Mouse (Mus musculus): ENCODE measurements around the gene Pum2.

The Pum2 gene

DNA sequence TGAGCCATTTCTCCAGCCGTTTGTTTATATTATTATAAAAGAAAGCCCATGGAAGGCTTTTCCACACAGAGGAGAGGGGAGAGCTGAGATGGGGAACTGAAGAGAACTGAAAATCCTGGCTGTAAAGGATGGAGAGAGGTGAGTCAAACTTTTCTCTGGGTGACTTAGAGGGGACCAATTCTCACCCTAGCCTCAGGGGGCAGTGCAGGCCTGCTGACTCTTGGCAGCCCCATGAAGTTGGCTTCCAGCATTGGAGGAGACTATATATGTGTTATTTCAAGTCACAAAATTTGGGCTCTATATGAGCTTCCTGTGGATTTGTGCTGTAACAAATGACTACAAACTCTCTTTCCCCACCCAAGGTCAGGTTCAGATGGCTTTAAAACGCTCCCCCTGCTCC lies 88.7 kb downstream of the Pum2 start:
- DNase-seq = peak; percentile 48 to 55

DNA sequence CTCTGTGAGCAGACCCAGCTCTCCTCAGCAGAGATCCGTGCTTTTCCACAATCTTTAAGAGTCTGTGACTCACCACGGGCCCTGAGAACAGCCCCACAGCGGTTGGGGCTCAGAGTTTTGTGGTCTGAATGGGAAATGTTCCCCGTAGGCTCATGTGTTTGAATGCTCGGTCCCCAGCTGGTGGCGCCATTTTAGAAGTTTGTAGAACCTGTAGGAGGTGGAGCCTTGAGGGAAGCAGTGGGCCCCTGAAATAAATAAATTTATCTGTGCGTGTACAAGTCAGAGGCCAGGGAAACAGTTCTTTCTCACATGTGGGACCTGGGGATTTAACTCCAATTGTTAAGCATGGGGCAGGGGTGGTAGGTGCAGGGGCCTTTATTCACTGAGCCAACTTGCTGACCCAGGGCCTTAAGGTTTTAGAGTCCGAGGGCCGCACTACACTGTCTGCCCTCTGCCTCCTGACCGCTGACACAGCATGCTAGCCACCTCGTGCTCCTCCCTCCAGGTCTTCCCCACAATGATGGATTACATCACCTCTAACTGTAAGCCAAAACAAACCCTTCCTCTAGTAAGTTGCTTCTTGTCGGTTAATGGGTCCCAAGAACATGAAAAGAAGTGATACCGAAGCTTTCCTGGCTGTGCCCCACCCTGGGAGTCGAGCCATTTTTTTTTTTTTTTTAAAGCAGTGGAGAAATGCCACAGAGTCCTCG lies 90.4 kb downstream of the Pum2 start:
- DNase-seq = no peak

DNA sequence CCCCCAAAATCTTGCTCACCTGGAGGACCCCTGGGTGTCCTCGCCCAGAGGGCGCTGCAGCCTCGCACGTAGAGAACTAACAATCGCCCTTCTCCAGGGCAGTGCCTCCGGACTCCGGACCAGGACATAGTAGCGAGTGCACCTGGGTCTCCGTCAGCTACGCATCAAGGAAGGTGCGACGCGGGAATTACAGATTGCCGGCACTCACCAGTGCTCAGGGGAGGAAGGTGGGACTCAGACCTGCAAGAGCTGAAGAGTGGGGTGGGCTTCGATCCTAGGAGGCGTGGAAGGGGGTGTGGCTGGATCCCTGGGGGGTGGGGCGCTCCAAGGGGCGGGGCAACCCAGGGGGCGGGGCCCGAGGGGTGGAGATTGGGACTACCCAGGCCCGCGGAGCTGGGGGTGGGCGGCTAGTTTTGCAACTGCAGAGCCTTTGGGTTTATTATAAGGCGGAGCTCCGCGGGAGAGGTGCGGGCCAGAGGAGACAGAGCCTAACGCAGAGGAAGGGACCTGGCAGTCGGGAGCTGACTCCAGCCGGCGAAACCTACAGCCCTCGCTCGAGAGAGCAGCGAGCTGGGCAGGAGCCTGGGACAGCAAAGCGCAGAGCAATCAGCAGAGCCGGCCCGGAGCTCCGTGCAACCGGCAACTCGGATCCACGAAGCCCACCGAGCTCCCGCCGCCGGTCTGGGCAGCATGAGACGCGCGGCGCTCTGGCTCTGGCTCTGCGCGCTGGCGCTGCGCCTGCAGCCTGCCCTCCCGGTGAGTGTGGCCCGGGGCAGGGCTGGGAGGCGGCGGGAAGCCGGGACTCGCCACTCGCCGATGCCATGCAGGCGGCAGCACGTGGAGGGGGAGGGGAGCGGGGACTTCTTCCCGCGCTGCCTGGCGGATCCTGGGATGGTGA lies 97.3 kb downstream of the Pum2 start, which contains the start of gene Sdc1:
Gene Sdc1 (plus strand): TSS at position 378 of the 898 bp plus-strand sequence.
- DNase-seq = peak; percentile 64 to 70

DNA sequence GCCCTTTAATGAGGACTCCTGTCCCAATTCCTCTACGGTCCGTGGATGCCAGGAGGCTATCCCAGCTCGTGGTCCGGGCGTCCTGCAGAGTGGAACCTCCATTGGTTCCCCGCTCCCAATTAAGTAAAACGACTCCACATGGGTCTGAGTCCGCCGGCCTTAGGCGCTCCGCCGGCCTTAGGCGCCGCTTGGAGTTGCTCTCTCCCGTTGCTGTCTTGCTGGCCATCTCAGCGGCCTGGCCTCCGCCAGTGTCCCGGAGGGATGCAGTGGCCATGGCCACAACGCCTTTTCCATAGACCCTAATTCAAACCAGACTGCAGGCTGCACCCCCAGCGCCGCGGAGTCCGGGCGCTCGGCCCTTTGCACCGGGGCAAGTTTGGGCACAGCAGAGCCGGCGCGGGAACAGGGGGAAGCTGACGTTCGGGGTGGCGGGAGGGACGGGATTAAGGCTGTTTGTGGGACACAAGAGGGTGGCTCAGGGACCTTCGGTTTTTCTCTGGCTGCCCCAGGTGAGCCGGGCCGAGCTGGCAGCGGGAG lies 98.0 kb downstream of the Pum2 start:
- DNase-seq = peak; percentile 33 to 38

DNA sequence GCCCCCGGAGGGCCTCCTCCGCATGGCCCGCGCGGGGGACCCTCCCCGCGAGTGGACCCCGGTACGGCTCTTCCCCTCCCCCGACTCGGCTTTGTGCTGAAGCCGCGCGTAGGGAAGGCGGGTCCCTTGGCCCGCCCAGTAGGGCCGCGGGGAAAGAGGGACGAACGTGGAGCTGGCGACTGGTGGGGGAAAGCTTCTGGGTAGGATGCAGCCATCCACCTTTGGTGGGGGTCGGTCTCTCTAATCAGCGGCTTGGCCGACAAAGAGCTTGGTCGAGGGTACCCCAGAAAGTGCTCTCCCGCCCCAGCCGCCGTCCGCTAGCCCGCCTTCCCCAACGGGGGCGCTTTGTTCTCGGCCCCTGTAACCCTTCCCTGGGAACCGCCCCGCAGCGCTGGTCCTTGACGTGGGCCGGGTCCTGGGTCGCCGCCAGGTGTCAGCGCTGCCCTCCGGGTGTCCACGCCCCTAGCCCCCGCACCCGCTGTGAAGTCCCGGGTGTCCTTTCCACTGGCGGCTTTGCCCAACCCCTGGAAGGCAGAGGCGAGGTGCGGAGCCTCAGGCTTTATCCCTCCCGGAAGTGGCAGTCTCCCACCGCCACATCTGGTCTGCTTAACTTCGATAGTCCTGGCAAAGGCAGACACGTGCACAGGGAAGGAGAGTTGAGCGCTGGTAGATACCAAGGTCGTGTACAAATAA lies 98.7 kb downstream of the Pum2 start:
- DNase-seq = peak; percentile 55 to 58

DNA sequence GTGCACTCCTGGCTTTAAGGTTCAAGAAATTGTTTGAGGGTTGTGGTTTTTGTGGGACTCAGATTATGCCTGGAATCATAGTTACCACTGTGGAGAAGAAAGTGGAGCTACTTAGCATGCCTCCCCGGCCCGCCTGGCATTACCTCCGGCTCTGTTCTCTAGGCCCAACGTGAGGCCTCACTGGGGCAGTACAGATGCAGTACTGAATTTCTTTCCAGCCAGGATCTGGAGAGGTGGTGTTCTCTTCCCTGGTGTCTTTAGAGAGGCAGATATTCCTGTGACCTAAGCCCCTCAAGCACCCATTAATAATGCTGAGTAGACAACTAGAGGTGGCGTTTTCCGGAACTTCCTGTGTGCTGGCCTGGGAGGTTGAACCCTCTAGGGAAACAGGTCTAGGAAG lies 99.4 kb downstream of the Pum2 start:
- DNase-seq = no peak

DNA sequence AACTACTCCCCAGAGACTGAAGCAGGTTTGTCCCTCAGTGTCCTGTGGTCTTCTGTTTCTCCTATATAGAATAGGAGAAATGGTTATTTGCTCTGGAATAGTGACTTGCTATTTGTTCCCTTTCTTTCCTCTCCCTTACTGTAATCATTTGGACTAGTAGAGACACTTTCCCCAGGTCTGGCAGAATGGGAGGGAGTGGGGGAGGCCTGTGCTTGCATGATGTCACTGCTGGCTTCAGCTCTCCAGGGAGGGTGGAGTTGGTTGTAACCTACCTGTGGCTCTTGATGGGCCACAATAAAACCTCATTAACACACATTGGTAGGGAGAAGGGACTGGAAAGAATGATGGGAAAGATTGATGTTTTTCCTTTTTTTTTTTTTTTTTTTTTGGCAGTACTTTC lies 100.2 kb downstream of the Pum2 start:
- no peak for DNase-seq

DNA sequence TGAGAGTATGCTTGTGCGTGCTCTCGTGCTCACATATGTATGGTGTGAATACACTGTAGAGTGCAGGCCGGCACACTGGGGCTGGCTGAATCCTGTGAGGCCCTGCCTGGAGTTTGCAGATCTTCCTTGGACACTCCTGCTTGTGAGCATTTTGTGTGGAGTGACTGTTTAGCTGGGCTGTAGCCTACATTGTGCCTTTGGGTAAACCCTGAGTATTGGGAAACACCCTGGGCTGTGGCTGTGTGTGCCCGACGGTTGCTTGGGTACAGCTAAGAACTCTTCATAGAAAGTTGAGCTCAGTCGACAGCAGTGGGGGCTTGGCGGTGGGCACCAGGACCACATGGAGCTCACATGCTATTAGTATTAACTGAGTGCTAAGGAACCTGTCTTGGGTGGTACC lies 102.3 kb downstream of the Pum2 start:
- no peak for DNase-seq

DNA sequence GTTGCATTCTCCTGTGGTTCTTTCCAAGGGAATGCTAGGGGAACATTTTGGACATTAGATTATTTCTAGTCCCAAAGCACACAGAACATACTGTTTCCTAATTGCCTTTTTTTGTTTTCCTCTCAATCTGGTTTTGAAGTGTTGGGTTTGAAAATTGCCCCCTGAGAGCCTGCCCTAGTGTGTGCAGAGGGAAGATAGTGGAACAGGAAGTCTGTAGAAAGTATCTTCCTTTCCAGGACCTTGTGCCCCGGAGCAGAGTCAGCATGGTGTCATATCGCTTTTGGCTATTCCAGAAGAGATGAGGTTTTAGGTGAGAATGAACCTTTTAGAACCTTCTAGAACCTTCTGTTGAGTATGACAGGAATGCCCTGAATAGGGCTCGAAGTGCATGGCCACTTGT lies 102.8 kb downstream of the Pum2 start:
- DNase-seq = no peak

DNA sequence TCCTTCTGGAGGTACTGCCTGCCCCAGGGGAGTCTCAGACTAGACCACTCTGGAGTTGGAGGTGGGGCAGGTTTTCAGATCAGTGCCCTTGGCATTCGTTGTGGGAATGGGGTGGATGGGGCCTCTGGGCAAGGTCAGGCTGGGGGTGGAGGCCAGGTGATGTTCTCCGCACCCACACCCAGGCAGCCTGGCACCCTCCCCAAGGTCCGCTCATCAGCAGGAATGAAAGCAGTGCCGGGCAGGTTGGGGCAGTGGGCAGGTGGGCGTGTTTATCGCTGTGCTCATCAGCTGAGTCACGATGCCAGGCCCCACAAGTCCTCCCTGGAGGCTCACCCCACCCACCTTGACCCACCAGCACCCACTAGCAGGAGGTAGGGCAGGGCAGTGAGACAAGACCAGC lies 104.2 kb downstream of the Pum2 start:
- DNase-seq = no peak

DNA sequence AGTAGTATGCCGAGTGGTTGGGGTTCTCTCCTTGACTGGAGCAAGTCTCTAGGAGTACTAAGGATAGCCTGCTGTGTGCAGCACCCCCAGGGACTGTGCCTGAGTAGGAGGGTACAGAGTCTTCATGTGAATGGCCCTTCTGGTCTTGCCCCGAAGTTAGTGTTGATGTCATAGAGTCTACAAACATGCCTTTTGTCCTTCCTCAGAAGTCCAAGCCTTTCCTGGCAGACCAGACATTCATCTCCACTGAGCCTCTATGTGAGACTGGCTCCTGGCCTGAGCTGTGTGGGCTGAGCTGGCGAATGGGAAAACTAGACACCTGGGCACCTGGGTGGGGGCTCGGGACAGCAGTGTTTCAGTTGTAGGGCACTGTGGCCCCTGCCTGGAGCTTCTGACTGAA lies 105.9 kb downstream of the Pum2 start:
- DNase-seq = no peak

DNA sequence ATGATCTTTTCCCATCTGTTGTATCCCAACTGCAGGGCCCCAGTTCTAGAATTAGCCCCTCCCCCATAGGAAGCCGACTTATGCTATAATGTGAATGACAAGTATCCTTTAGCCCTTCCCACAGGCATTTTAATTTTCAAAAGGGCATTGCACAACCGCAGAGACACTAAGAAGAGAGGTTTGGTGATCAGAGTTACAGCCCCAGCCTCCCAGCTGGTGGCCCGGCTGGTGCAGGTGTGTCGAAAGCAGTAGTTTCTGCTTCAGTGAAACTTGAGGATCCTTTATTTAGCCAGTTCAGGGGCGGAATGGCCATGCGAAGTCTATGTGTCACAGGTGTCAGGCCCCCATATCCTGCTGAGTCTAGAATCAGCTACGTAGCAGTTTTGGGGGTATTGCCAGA lies 107.2 kb downstream of the Pum2 start:
- DNase-seq = no peak

DNA sequence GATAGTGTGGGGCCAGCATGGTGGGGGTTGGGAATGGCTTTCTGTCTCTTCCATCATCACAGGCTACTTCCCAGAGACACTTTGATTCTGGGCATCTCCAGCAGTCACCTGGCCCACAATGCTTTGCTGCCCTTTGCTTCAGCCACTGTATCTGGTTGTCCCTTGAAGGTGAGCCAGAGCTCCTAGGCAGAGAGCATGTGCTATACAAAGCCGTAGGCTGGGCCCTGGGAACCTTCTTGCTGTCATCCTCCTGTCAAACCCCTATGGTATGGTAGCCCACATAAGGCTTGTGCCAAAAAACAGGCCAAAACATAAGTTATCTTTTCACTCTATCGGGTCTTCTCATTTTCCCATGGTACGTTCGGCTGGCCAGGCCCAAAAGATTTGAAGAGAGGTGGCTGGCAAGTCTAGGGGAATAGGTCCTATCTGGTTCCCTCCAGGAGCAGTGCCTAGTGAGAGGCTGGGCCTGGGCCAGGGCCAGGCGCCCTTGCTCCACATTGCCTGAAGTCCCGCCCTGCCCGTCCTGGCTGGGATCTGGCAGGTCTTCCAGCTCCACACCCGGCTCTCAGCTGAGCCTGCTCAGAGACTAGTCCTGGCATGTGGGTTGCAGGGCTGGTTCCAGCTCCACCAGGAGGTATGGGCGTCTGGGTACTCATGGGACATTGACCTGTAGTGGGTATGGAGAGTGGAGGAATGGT lies 107.9 kb downstream of the Pum2 start:
- no peak for DNase-seq

DNA sequence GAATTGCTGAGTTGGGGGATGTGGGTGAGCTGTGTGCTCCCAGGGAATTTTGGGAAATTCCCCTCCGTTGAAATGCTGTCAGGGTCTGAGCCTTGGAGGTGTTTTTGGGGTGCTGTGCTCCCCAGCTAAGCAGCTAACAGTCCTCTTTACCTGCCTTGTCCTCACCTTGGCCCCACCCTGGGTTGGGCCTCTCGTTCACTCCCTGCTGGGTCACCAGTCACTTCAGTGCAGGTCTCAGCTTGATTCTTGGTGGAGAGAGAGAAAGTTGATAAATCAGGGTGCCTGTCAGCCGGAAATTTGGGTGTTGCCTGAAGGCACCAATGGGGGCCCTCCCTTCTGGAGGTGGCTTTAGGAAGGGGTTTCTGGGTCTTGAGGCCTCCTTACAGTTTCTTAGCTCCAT lies 108.6 kb downstream of the Pum2 start:
- no peak for DNase-seq

DNA sequence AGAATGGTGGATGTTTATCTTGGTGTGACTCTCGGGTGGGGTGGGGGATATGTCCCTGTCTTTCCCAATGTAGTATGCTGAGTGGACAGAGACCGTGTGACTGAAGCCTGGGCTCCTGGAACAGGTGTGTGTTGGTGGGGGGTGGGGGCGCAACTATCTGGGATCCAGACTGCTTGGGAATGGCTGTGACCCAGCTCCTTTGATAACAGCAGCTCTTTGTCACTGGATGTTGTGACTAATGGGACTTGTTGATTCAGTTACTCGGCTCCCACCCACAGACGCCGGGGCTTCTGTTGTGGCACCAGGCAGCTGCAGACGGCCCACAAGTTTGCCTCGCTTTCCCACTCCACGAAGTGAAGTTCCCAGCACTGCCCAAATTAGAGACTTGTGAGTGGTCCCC lies 110.3 kb downstream of the Pum2 start:
- DNase-seq = no peak

DNA sequence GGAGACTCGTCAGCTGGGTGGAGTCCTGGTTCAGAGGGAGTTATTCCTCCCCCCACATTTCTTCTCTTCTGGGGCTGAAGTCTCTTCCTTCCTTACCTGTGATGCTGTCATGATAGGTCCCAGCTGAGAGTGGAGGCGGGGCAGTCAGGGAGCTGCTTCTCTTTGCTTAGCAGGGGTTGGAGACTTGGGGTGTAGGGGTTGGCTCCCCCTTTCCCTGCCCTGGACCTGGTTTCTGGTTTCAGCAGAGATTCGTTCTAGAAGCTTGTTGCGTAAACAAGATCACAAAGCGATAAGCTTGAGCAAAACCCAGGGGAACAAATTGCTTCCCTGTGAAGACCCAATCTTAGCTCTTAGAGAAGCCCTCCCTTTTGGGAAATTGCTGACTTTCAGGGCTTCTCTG lies 112.5 kb downstream of the Pum2 start:
- no peak for DNase-seq

DNA sequence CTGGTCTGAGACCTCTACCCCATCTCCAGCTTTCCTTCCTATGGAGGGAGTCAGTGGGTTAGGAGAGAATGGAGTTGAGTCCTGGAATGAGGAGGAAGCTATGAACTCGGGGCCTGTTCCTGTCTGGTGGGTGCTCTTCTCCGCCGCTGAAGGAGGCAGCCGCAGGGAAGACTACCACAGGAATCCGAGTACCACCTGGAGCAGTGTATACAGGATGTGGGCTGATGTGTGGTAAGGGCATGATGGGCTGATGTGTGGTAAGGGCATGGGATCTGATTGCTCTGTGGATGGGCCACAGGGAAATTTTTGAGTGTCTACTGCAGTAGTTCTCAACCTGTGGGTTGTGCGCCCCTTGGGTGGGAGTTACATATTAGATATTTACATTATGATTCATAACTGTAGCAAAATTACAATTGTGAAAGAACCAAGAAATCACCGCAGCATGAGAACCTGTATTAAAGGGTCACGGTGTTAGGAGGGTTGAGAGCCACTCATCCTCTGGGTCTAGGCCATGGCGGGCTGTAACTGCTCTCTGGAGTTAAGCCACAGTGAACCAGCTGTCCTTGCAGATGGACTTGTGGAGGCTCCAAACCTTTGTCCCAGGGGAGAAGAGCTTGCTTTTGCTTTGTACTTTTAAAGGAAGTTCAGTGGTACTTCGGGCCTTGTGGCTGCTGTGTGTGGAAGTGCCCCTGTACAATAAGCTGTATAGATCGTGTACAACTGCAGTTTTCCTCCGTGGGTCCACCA lies 113.2 kb downstream of the Pum2 start:
- DNase-seq = no peak

DNA sequence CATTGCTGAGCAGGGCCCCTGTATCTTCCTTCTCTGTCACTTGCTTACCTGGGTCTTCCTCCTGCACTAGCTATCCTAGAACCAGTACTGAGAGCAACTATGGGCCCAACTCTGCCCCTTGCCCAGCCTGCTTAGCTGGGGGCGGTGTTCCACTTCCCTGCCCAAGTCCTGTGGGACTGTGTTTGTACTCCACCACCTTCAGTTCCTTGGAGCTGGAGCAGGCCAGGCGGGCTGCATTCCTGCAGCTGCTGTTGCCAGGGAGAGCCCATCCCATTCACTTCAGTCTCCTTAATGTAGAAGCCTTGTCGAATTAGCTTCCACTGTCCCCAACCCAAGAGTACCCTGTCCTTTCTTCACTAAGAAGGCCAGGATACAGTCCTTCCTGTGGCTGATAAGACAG lies 114.5 kb downstream of the Pum2 start:
- no peak for DNase-seq

DNA sequence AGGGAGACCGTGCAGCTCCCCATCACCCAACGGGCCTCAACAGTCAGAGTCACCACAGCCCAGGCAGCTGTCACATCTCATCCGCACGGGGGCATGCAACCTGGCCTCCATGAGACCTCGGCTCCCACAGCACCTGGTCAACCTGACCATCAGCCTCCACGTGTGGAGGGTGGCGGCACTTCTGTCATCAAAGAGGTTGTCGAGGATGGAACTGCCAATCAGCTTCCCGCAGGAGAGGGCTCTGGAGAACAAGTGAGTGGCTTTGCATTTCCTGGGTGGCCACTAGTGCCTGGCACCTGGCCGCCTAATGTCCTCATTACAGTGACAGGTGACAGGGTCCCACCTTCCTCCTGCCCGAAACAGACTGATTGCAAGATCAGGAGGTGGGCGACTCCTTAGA lies 116.7 kb downstream of the Pum2 start:
- DNase-seq = no peak

DNA sequence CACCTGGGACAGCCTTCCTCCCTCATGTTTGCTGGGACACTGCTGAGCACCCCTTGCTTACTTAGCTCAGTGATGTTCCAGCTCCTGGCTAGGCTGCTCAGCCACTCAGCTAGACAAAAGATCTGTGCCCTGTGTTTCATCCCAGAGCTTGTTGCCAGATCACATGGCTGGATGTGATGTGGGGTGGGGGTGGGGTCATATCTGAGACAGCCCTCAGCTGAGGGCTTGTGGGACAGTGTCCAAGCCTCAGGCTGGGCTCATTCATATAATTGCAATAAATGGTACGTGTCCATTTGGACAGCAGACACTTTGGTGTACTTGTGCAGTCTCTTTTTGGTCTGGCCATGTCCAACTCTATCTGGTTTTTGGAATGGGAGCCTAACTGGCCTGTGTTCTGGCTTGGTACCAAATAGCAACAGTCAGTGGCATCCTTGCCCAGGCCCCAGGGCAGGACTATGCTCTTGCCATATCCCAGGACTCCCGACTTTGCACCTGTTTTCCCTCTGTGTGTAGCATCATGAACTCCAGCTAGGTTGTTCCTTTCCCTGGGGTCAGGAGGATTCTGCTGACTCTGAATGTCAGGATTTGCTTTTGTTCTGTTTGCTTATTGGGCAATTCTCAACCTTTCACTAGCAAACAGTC lies 119.6 kb downstream of the Pum2 start:
- no peak for DNase-seq

DNA sequence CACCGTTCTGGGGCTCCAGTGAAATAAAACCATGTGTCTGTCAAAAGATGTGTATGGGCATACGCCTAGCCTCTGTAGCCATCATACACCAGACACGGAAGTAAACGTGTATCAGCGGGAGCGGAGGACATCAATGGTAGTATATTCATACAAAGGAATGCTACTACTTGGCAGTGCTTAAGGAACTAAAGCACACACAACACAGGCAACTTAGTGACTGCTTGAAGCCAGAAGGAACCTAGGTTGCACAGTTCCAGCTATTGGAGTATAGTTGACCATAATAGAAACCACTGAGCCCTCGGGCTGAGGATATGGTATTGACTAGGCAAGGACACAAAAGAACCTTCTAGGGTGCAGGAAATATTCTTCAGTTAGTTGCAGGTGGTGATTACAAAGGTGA lies 124.0 kb downstream of the Pum2 start:
- no peak for DNase-seq
